Mouse (Mus musculus) macrophage (primary cell): ENCODE results near the gene Edrf1. TPM values are rescaled to one million over a fixed set of nuclear protein-coding genes. Genes with fewer than 3 reads are reported as not detected.

Experiments
- polyA plus RNA-seq: library from polyadenylated mRNA; stranded (reverse); fragments of 250-400 nt; gene quantifications from 3 replicates; pipeline ENCODE4 v1.2.4, GENCODE M21; 2018; ENCODE audit warnings: inconsistent platforms

The Edrf1 gene
- polyA plus RNA-seq, 1 experiment from 2014 or later: 4.9 TPM

Other genes with a start within 250 kb of the Edrf1 start
- not detected in 3 replicates for gene Tex36, start 35.4 kb upstream of the Edrf1 start, polyA plus RNA-seq
- gene Mmp21, start 42.5 kb downstream of the Edrf1 start, polyA plus RNA-seq: not detected in 3 replicates
- 57.7 to 110 TPM (median 84.1 TPM) in 3 replicates for gene Bccip, start 71.8 kb downstream of the Edrf1 start, polyA plus RNA-seq
- 10.5 to 13.7 TPM (median 12.1 TPM) in 3 replicates for gene Uros, start 72.5 kb downstream of the Edrf1 start, polyA plus RNA-seq
- gene Fank1, start 139.3 kb downstream of the Edrf1 start, polyA plus RNA-seq: not detected in 3 replicates
- 17.2 to 25.8 TPM (median 21.2 TPM) in 3 replicates for gene Dhx32, start 145.2 kb downstream of the Edrf1 start, polyA plus RNA-seq